Mouse (Mus musculus): ENCODE results near the gene Pdk1. TPM values are rescaled to one million over a fixed set of nuclear protein-coding genes. Genes with fewer than 3 reads are reported as not detected.
A peak's percentile ranks its signal among the peaks of the same experiment; 100 is the strongest.

Pdk1 gene
- total and polyA plus RNA-seq, 2 experiments from 2014 or later, result 18.9 to 51.8 TPM

DNA sequence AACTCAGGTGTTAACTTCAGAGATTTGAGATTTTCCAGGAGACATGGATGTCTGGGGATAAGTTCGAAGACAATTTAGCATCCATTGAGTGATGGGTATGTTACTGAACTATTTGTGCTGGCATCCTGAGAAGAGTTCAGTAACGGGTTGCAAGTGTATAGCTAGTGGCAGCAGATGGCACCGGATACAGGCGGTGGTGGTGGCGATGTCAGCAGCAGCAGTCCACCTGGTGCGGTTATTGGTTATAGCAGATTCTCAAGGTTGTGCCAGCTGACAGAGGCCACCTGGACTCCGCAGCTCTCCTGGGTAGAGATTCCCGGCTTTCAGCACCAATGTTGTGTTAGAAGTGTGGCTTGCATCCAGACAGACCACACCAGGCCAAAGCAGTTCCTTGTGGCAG, 61.0 kb downstream of the Pdk1 start:
- no peak overlapping the region for H3K4me2 ChIP-seq (ENCODE audit: low read depth, low read length, poor library complexity, severe bottlenecking)
- no peak overlapping the region for H3K4me3 ChIP-seq (ENCODE audit: low read depth, low read length)
- no peaks in the 10 kb centered on the region for H3K4me1 ChIP-seq (ENCODE audit: insufficient read depth, low read length)
- H3K9me3 ChIP-seq (ENCODE audit: low read length), result no peaks in the 10 kb centered on the region
- H3K36me3 ChIP-seq (ENCODE audit: insufficient read depth, low read length), result no peaks in the 10 kb centered on the region
- no peak overlapping the region for H3K27ac ChIP-seq (ENCODE audit: low read depth, low read length)
- no peak overlapping the region for H3K9ac ChIP-seq (replicated peaks; ENCODE audit: low read length, poor library complexity, severe bottlenecking)
- no peaks in the 10 kb centered on the region for H3K27me3 ChIP-seq (ENCODE audit: insufficient read depth, low read length)
- no peak for DNase-seq (ENCODE audit: low spot score)
- TF ChIP-seq CTCF (IDR thresholded peaks at IDR 0.05), result no peak
- ATAC-seq (ENCODE audit: low FRiP score), result no peak
- 95% methylated on average over 8 of the region's 8 CpGs for WGBS

DNA sequence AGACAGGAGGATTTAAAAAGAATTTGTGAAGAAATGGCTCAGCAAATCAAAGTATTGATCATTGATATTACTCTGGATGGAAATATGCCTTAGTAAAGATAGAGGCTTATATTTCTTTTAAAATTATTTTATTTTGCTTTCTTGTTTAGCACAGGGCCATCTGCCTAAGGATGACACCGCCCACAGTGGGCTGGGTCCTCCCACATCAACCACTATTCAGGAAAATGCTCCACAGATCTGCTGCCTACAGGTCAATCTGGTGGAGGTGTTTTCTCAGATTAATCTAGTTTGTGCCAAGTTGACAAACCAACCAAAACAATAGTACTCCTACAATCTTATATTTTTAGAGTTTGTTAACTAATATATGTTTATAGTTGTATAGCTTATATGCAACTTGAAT, 63.7 kb downstream of the Pdk1 start:
- H3K4me1 ChIP-seq (ENCODE audit: insufficient read depth, low read length), result no peaks in the 10 kb centered on the region
- no peaks in the 10 kb centered on the region for H3K36me3 ChIP-seq (ENCODE audit: insufficient read depth, low read length)
- no peak overlapping the region for H3K4me3 ChIP-seq (ENCODE audit: low read depth, low read length)
- H3K27me3 ChIP-seq (ENCODE audit: insufficient read depth, low read length), result no peaks in the 10 kb centered on the region
- no peak overlapping the region for H3K9ac ChIP-seq (replicated peaks; ENCODE audit: low read length, poor library complexity, severe bottlenecking)
- ATAC-seq (ENCODE audit: low FRiP score) (no peak), DNase-seq (ENCODE audit: low spot score) (no peak)
- no peaks in the 10 kb centered on the region for H3K9me3 ChIP-seq (ENCODE audit: low read length)
- 90% methylated on average over 1 of the region's 1 CpGs for WGBS
- no peak for TF ChIP-seq CTCF (IDR thresholded peaks at IDR 0.05)
- no peak overlapping the region for H3K27ac ChIP-seq (ENCODE audit: low read depth, low read length)
- H3K4me2 ChIP-seq (ENCODE audit: low read depth, low read length, poor library complexity, severe bottlenecking), result no peak overlapping the region

DNA sequence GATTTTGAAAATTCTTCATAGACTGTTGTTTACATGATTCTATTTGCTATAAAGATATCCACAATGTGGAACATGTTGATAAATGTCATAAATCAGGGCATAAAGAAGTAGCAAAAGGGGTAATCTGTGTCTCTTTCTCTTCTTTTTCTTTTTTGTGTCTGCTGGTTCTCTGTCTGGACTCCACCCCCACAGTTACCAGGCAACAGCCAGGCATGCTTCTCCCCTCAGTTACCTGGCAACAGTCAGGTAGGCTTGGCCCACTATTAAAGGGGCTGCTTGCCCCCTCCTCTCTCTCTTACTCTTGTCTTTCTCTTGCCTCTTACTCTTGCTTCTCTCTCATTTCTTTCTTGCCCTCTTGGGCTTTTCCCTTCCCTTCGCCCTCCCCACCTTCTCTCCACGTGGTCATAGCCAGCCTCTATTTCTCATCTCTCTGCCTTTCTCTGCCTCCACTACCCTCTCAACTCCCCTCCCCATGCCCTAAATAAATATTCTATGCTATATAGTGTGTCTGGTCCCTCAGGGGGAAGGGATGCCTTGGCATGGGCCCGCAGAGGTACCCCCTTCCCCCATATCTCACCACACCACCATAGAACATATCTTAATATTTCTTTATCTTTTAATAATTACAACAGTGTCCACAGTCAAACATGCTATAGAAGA, 64.8 kb downstream of the Pdk1 start:
- Histone ChIP-seq H3K9me3 (ENCODE audit: low read length) (no peaks in the 10 kb centered on the region), H3K27ac (ENCODE audit: low read depth, low read length) (peak overlapping the region; percentile 26; the same call in 1 of the 2 replicates), H3K27me3 (ENCODE audit: insufficient read depth, low read length) (no peaks in the 10 kb centered on the region), H3K4me1 (ENCODE audit: insufficient read depth, low read length) (no peaks in the 10 kb centered on the region), H3K36me3 (ENCODE audit: insufficient read depth, low read length) (no peaks in the 10 kb centered on the region), H3K4me2 (ENCODE audit: low read depth, low read length, poor library complexity, severe bottlenecking) (no peak overlapping the region), H3K9ac (replicated peaks; ENCODE audit: low read length, poor library complexity, severe bottlenecking) (no peak overlapping the region), H3K4me3 (ENCODE audit: low read depth, low read length) (no peak overlapping the region)
- peak; percentile 56; the same call in 1 of the 2 replicates for ATAC-seq (ENCODE audit: low FRiP score)
- WGBS, result 59% methylated on average over 3 of the region's 3 CpGs
- peak; percentile 40 for DNase-seq (ENCODE audit: low spot score)
- no peak for TF ChIP-seq CTCF (IDR thresholded peaks at IDR 0.05)

DNA sequence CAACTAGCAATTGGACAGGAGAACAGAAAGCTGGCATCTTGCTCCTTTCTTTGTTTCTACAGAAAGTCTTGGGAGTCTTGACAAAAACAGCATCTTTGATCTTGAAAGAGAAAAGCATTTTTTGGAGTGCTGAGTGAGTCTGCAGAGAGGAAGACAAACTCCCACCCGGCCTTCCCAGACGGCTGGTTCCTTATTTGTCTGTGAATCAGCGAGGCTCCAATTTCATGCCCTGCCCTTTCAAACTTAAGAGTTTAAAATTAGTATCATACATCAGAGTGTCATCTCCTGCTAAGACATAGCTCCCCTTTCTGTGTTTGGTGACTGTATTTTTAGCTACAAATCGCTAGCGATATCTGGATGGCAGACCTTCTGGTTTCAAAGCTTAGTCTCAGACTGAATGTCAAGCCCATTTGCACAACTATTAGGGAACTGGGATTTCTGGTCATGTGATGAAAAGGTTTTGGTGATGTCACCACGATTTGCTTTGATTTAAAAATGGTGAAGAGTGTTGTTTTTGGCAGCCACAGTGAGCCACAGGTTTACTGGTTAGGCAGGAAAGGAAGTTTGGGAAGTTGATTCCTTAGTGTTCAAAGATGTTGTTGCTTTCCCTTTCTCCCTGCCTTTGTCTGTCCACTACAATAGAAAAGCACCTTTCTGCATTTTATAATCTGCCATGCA, 65.8 kb downstream of the Pdk1 start:
- Histone ChIP-seq H3K4me1 (ENCODE audit: insufficient read depth, low read length) (no peaks in the 10 kb centered on the region), H3K36me3 (ENCODE audit: insufficient read depth, low read length) (no peaks in the 10 kb centered on the region), H3K9me3 (ENCODE audit: low read length) (no peaks in the 10 kb centered on the region), H3K9ac (replicated peaks; ENCODE audit: low read length, poor library complexity, severe bottlenecking) (no peak overlapping the region), H3K27me3 (ENCODE audit: insufficient read depth, low read length) (no peaks in the 10 kb centered on the region), H3K4me3 (ENCODE audit: low read depth, low read length) (no peak overlapping the region), H3K27ac (ENCODE audit: low read depth, low read length) (no peak overlapping the region), H3K4me2 (ENCODE audit: low read depth, low read length, poor library complexity, severe bottlenecking) (no peak overlapping the region)
- no peak for ATAC-seq (ENCODE audit: low FRiP score)
- no peak for DNase-seq (ENCODE audit: low spot score)
- no peak for TF ChIP-seq CTCF (IDR thresholded peaks at IDR 0.05)
- WGBS, result 52% methylated on average over 6 of the region's 6 CpGs

DNA sequence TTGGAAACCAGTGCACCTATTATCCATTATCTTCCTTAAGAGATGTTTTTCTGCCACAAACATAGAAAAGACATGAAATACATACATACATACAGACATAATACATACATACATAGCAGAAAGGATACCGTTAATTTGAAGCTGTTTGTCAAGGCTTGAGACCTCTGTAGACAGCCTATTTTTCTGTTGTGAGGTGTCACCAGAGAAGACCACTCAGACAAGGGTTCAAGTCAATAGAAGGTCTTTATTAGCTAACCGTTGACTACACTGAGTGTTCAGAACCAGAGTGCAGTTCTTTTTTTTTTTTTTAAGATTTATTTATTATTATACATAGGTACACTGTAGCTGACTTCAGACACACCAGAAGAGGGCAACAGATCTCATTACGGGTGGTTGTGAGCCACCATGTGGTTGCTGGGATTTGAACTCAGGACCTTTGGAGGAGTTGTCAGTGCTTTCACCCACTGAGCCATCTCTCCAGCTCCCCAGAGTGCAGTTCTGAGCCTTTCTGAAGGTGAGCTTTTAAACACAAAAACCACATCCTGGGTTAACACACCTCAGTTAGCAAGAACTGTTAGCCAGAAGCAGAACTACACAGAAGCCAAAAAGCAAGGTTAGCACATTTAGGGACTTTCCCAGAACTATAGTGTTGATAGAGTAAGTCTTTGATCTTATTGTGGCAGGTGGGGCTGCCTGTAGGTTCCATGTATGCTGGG, 68.1 kb downstream of the Pdk1 start:
- Histone ChIP-seq H3K4me2 (ENCODE audit: low read depth, low read length, poor library complexity, severe bottlenecking) (no peak overlapping the region), H3K27ac (ENCODE audit: low read depth, low read length) (no peak overlapping the region), H3K9ac (replicated peaks; ENCODE audit: low read length, poor library complexity, severe bottlenecking) (no peak overlapping the region), H3K4me1 (ENCODE audit: insufficient read depth, low read length) (no peaks in the 10 kb centered on the region), H3K36me3 (ENCODE audit: insufficient read depth, low read length) (no peaks in the 10 kb centered on the region), H3K9me3 (ENCODE audit: low read length) (no peaks in the 10 kb centered on the region), H3K4me3 (ENCODE audit: low read depth, low read length) (no peak overlapping the region), H3K27me3 (ENCODE audit: insufficient read depth, low read length) (no peaks in the 10 kb centered on the region)
- 93% methylated on average over 3 of the region's 3 CpGs for WGBS
- TF ChIP-seq CTCF (IDR thresholded peaks at IDR 0.05), result no peak
- ATAC-seq (ENCODE audit: low FRiP score) (no peak), DNase-seq (ENCODE audit: low spot score) (no peak)

DNA sequence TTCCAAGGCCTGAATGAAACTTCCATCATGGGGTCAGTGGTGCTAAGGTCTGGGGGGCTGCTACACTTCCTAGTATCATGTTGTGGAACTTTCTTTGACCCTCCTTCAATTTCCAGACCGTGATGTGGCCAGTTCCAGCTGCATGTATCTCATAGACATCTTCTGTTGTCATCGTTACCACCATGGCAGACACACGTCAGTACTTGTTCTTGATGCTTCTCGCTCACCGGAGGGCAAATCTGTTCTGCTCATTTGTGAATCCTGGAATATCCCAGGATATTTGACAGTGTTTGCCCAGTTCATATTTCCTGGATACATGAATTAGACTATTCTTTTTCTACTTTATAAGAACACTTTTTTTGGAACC, 68.7 kb downstream of the Pdk1 start:
- no peaks in the 10 kb centered on the region for H3K27me3 ChIP-seq (ENCODE audit: insufficient read depth, low read length)
- DNase-seq (ENCODE audit: low spot score) (no peak), ATAC-seq (ENCODE audit: low FRiP score) (no peak)
- H3K36me3 ChIP-seq (ENCODE audit: insufficient read depth, low read length), result no peaks in the 10 kb centered on the region
- WGBS, result 94% methylated on average over 5 of the region's 5 CpGs
- no peaks in the 10 kb centered on the region for H3K9me3 ChIP-seq (ENCODE audit: low read length)
- no peak overlapping the region for H3K9ac ChIP-seq (replicated peaks; ENCODE audit: low read length, poor library complexity, severe bottlenecking)
- H3K27ac ChIP-seq (ENCODE audit: low read depth, low read length), result no peak overlapping the region
- H3K4me1 ChIP-seq (ENCODE audit: insufficient read depth, low read length), result no peaks in the 10 kb centered on the region
- TF ChIP-seq CTCF (IDR thresholded peaks at IDR 0.05), result no peak
- H3K4me3 ChIP-seq (ENCODE audit: low read depth, low read length), result no peak overlapping the region
- no peak overlapping the region for H3K4me2 ChIP-seq (ENCODE audit: low read depth, low read length, poor library complexity, severe bottlenecking)
